Mouse (Mus musculus) lung, adult 18-20 months (tissue): Measurements from ENCODE around the gene Cyp27a1.

Experiments
- DNase-seq, 2 experiments: peaks; one replicate each; pipeline ENCODE4 v3.0.0; 2022; ENCODE audit warnings: mixed read lengths in 2 of 2

Cyp27a1 gene

DNA sequence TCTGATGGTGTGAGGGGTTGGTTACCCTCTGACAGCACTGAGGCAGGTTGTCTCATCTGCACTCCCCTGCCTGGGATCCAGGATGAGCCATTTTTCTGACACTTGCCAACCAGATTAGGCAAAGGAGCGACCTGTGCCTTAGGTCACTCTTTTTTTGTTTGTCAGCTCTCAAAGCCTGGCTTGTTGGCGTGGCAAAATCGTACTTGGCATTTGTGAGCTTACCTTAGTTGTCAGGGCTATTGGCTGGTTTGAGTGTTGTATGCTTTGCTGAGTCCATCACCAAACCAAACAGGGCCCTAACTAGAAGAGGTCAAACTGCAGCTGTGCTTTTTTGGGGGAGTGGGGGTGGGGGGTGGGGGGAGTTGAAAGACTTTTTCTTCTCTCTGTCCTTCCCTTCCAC is 5.9 kb downstream of the Cyp27a1 start:
- DNase-seq: no peak

DNA sequence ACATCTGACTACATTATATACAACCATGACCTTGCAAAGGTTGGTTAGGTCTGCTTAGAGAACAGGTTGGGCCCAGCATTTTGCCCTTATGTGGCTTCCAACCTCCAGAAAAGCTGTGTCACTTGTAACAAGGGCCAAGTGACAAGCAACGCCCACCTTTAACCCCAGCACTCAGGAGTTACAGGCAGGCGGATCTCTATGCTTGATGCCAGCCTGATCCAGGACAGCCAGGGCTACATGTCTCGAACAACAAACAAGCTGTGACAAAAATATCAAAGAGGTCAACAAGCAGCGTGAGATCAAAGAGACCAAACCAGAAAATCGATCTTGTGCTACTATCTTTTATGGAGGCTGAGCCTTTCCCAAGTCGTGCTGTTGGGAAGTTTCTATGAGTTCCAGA is 8.3 kb downstream of the Cyp27a1 start:
- no peak for DNase-seq

DNA sequence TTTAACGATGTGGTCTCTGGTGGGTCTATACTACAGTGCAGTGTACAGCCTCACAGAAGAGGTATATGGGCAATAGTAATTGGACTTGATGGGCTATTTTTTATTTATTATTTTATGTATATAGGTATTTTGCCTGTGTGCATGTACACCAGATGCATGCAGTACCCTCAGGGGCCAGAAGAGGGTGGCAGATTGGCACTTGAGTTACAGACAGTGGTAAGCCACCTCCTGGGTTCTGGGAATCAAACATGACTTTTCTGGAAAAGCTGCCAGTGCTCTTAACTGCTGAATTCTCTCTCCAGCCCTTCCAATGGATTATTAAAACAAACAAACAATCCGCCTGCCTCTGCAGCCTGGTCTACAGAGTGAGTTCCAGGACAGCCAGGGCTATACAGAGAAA is 10.4 kb downstream of the Cyp27a1 start:
- DNase-seq: no peak

DNA sequence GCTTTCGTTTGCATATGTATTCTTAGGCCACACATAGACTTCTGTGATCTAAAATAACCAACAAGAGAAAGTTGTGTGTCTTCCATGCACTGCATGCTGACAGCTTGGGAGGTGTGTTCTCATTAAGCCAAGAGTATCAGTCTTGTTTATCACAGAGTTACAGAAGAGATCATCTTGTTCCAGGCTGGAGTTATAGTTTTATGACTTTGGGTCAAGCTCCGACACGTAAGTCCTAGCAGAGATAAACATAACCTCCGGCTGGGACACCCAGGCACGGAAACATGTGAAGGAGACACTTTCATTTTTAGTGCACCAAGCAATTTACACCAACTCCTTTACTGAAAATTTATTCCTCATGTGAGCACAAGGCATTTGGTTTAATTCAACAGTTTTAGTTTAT is 12.7 kb downstream of the Cyp27a1 start:
- no peak for DNase-seq

DNA sequence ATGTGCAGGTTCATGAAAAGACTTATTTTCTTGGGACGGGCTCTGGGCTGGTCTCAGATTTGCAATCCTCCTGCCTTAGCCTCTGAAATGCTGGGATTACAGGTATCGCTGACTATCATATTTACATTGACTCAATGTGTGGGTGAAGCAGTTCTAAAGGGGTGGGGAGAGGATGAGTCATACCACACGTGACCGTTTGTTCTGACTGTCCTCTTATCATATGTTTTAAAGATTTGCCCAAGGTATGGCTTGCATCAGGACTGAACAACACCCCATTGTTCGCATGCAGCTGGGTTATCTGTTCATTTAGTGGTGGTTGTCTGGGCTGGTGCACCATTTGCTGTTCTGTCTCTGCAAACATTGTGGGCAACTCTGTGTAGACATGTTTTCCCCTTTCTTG is 13.3 kb downstream of the Cyp27a1 start:
- DNase-seq: no peak

DNA sequence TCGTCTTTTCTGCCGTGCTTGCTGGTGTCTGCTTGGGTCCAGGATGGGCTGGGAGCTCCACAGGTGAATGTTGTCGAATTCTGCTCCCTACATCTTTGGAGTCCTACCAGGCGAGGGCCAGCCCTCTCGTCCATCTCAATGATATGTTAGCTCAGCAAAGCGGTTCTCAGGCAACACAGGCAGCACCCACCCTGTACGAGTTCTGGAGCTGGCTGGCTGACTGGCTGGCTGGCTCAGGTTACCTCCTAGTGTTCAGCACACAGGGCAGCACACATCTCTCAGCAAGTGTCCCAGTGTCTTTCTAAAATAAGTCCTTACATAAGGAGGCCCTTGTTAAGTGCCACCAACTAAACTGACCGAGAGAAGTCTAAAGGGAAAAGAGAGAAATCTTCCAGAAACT is 15.1 kb downstream of the Cyp27a1 start:
- DNase-seq: no peak

DNA sequence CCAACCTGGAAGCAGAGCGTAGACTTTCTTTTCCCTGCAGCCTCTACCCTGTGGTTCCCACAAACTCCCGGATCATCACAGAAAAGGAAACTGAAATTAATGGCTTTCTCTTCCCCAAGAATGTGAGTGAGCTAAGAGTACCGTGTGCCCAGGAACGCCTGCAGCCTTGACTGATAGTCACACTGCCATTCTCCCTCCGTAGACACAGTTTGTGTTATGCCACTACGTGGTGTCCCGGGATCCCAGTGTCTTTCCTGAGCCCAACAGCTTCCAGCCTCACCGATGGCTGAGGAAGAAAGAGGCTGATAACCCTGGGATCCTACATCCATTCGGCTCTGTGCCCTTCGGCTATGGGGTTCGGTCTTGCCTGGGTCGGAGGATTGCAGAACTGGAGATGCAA is 23.6 kb downstream of the Cyp27a1 start:
- DNase-seq: no peak

DNA sequence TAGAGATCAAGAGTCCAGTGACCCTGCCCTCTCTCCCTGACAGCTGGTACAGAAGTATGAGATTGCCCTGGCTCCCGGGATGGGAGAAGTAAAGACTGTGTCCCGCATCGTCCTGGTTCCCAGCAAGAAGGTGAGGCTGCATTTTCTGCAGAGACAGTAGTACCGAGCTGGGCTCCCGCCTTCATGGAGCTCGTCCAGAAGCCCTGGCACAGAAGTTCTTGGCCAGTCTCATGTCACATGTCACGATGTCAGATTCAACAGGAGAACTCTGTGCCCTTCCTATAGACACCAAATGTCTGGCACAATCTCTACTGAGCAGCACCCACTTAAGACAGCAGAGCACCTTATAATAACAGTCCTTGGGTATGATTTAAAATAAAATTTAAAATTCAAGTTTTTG is 24.1 kb downstream of the Cyp27a1 start:
- DNase-seq: no peak

DNA sequence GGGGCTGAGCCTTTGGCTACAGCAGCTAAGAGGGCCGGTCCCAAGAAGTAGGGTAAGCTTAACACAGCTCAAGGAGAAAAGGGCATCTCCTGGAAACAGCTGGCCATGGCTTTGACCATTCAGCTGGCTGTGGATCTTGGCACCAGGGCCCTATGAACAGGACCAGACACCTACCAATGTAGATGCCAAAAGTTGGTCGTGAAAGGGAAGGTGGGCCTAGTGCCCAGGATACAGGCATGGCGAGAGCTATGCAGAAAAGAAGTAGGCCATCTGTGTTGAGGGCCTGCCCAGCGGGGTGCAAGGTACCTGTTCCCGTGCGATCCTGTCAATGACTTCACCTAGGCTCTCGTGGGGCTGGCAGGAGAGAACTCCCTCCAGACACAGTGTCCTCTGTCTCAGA is 27.5 kb downstream of the Cyp27a1 start:
- DNase-seq: no peak

DNA sequence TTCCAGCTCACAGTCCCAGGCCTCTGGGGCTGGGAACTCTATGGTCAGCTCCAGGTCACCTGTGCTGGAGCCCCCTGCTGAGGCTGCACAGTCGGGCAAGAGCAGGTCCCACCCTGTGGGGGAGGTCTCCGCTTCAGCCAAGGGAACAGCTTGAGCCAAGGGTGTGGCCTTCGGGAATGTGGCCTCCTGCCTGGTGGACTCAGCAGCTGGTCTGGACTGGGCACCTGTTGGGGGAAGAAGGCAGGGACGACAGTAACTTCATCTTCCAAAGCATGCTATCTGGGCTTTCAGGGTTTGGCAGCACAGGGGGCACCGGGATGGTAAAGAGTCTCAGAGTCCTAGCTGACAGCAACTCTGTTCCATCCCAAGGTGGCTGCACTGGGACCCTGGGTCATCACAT is 34.0 kb downstream of the Cyp27a1 start:
- peak; percentile 24 to 33 for DNase-seq

DNA sequence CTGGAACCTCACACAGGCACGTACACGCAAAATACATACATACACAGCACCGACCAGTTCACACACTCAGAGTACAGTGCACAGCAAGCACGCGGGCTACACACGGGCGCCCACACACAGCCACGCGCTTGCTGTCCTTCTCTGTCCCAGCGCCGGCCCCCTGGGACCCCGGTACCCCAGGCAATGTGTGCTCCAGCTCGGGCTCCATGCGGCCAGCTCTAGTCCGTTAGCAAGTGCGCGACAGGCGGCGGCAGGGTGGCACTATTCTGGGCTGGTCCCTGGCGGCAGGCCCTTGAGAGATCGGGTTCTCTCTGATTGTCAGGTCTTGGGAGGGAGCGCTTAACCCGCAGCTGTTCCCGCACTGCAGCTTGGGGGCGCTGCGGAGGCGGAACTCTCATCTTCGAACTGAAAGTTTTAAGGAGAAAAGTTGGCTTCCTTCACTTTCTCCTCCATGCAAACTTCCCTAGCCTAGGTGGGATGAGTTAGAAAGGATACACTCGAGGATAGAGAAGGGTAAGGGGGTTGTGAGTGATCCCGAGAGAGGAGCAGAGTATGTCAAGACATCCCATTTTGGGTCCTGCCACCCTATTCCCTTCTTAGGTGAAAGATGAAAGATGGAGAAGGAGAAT is 35.4 kb downstream of the Cyp27a1 start, which contains the start of gene Prkag3:
Gene Prkag3 (minus strand): TSS at position 579 of the 629 bp plus-strand sequence.
- peak; percentile 63 to 65 for DNase-seq

DNA sequence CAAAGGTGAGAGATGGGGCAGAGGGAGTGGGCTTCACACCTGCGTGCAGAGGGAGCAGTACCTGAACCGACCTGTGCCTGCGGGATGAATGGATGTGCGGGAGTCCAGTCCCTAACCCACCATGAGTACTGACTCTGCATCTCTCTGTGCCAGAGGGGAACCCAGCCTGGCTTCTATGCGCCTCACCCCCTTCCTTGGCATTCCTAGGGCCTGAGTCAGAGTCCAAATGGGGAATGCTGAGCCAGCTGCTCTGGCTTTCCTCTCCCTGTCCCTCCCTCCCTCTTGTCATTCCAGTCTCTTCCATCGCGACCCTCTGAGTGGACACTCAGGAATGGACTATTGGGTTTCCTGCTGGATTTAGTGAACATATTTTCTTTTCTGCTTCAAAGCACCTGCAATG is 35.9 kb downstream of the Cyp27a1 start:
- peak; percentile 76 to 79 for DNase-seq

DNA sequence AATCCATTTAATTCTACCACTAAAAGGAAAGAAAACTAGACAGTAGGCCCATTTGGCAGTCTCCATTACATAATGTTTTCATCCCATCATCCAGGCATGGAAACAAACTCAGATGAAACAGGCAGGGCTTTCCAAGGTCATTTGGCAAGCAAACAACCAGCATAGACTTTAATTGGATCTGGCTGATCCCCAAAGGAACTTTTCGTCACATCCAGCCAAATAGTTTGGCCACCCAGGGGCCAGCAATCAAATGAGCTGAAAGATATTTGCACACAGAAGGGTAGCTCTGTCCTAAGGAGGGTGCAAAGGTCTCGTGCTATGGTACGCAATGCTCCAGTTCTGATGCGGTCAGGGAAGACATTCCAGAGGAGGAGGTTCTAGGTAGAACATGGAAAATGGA is 37.3 kb downstream of the Cyp27a1 start:
- no peak for DNase-seq

DNA sequence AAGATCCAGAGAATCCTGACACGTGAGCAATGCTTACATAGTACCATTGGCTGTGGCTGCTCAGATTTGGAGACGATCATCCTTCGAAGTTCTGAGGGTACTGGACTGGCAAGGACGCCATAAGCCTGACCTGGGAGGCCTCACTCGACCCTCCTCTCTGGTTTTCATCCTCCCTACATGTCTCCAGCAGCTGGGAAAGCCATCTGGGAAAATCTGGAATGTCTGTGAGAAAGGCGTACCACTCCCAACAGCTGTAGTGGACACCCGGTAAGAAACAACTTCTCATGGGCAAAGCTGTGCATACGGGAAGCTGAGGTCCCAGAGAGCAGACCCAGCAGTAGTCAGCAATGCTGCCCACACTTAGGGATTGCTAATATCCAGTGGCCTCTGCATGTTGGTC is 38.8 kb downstream of the Cyp27a1 start:
- no peak for DNase-seq

DNA sequence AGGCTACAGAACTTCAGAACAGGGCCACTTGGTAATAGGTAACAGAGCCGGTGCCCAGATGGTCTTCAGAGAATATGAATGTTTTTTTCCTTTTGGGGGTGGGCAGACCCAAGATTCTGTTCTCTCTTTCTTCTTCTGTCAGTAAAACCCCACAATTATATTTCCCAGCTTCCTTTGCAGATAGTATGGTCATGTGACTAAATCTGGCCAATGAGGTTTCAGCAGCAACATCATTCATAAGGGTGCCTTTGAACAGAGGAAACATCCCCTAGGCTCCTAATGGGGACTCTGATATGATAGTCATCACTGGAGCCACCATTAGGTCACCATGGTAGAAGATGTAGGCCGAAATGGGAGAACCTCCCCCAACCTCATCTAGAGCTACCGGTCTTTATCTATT is 39.5 kb downstream of the Cyp27a1 start:
- DNase-seq: no peak

DNA sequence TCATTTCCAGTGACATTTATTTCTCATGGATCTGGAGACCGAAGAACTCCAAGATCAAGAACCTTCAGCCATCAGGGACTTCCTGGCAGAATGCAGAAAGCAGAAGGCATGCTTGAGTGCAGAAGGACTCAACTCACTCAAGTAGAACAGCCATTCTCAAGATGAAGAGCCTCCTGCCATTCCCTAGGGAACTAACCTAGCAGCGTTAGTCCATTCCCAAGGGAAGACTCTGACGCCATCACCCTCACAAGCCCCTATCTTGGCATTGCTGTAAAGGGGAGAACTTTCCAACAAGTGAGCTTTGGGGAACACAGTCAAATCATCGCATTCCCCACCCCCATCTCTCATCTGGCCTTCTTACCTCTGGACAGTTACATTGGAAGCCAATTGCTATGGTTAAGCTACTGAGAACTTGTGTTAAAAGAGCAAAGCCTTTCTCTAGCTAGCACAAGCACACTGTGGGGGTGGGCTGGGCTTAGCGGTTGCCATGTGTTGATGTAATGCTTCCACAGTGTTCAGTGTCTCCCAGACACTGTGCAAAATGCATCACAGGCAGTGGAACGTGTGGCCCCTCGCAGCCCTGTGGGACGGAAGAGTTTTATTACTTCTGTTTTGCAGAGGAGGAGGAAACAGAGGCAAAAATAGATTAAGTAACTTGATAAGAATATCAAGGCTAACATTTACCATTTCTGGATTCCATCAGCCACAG is 40.0 kb downstream of the Cyp27a1 start:
- no peak for DNase-seq

DNA sequence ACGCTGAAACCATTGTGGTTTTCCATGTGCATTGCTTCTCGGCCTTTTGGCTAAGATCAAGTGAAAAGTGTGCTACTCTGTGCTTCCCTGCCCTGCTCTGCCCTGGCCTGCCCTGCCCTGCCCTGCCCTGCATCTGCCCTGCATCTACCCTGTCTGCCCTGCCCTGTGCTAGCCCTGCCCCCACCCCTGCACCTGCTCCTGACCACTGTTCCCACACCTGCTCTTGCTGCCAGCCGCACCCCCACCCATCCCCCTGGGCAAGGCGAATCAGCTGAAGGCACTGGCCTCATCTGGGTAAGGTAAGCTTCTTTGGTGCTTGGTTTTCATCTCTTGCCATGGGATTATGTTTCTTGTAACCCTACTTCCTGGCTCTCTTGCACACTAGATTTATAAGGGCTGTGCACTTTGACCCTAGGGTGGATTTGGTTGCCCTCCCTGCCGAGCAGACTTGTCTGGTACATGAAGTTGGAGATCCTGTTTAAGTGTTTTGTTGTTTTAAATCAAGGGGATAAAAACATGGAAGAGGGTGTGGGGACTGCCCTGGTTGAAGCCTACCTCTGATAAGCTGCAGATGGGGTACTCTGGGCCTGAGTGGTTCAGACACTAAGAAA is 40.9 kb downstream of the Cyp27a1 start:
- no peak for DNase-seq

DNA sequence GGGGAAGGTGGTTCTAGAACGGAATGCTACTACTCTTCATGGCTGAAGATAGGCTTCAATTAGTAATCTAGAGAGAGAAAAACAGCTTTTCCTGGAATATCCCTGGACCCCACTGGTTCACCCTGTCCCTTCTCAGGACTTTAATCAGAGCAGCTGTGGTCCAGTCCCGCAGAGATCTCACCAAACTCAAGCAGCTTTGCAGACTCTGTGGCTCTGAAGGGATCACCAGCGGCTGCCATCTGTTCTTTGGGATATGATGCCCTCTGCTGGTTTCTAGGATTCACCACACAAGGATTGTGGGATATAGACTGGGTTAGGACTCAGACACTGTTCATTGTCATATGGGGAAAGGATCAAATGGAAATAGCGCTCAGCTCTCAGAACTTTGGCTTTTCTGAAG is 46.4 kb downstream of the Cyp27a1 start:
- peak in 1 of 2 experiments; percentile 48 for DNase-seq

DNA sequence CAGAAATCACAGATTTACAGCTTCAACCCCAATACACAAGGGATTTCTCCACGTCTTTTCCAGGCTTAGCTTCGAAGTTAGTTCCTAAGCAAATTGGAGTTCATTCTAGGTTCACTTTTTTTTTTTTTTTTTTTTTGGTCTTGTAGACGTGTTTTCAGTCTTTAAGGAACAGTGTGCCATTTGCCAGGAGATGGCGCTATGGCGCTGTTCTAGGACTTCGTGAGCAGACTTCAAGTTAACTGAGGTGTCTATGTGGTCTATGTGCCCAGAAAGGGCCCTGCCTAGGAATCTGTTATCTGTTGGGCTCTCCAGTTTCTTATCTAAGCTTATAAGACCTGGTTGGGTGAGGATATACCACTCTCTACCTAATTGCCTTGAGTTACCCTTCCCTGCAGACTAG is 49.7 kb downstream of the Cyp27a1 start:
- peak; percentile 56 to 61 for DNase-seq

DNA sequence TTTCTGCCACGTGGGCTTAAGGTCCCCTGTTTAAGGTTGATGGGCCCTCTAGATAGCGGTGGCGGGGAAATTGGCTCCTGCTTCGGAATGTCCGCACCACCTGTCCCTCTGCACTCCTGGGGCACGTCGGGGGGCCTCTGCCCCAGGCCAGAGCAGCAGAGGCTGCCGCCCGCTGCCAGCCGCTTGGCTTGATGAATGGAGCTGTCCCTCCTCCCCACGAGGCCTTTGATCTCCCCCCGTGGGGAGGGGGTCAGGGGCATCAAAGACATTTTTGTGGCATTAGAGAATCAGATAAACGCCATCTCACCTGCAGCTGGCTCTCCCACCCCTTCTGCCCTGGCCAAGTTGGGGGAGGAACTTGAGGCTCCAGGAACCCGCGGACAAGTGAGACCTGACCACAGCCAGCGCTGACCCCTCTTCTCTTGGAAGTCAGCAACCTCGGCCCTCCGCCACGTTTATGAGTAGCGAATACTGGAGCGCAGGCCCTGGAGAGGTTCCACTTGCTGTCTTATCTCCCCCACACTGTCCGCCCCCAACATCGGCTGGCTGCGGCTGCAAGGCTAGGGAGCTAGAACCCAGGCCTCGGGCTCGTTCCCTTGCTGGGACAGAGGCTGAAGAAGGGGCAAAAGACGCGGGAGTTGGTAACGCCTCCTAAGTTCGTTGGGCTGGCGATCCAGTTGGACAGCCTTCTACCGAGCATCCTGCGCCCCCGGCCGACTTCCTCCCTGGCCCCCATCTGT is 57.5 kb downstream of the Cyp27a1 start:
- no peak for DNase-seq

DNA sequence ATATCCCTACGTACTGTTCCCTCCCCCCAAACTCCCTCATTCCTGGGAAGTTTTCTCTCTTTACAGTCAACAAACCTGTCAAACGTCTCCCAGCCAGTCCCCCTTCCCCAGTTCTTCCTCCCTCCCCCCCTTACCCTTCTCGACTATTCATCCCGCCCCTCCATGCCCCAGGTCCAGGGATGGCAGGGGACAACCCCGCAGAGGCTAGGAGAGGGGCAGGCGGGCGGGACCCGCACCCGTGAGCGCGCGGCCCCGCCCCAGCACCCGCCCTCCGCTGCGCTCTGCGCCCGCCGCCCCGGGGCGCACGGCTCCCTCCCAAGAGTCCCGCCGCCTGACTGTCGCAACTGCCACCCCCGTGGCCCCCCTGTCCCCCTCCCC is 58.1 kb downstream of the Cyp27a1 start:
- DNase-seq: no peak

DNA sequence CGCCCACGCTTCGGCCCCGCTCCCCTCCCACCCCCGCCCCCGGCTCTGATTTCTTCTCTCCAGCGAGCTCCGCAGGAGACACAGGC is 58.3 kb downstream of the Cyp27a1 start, which contains the start of gene Wnt6:
Gene Wnt6 (plus strand): TSS at position 48 of the 86 bp plus-strand sequence.
- DNase-seq: no peak

DNA sequence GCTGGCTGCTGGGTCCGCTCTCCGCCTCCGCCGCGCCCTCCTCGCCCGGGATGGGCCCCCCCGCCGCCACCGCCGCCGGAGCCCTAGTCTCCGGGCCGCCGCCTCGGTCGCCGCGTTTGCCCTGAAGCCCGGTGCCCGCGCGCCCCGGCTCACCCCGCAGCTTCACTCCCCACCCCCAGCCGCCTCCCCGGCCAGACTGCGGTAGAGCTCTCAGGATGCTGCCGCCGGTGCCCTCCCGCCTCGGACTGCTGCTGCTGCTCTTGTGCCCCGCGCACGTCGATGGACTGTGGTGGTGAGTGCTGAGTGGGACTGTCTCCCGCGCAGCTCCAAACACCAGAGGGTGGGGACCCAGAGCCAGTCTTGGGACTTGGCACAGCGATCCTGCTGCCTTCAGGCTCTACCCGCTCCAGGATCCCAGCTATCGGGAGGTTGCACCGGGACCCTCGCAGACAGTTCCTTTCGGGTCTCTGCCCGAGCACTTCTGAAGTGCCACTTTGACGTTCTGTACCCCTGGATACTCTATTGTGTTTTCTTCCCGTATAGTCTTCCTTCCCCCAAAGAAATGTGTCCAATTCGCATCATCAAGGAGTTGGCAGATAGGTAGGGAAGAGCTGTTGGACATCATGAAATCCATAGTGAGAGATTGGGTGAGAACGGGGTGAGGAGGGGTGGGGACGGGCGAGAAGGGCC is 58.7 kb downstream of the Cyp27a1 start:
- DNase-seq: no peak

DNA sequence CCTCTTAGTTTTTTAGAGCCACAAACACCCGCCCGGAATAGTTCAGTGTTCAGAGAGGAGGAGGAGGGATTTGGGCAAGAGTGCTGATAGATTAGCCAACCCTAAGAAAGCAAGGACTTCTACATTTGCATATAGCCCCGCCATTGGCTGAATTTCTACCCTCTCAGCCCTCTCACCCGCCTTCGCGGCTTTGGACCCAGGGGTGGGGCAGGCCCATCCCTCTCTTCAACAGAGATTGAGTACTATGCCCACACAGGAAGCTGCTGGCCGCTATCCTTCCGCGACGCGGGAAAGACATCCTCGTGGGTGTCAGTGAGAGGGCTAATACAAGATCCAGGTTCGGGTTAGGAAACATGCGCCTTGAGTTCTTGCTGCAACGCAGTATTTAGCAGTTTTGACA is 59.8 kb downstream of the Cyp27a1 start:
- DNase-seq: peak; percentile 87 to 89
